Mouse (Mus musculus) stomach, postnatal 0 days (tissue): ENCODE data around the gene Myct1. TPM values are rescaled to one million over a fixed set of nuclear protein-coding genes. Genes with fewer than 3 reads are reported as not detected.

ENCODE experiments used
- ATAC-seq: fragments of 200-750 bp; cut with Nextera tagmentation; 2 replicates; pipeline ENCODE4 v1.8.0; 2017; ENCODE audit not compliant: low FRiP score, low TSS enrichment
- DNase-seq: peaks from one replicate; pipeline ENCODE4 v3.0.0-alpha.2; 2016; ENCODE audit warnings: low spot score
- H3K27ac ChIP-seq: fragments of 300-500 bp; sonication (generic); replicated peaks from 2 replicates; pipeline ENCODE4 v1.5.1; 2014; ENCODE audit warnings: mild to moderate bottlenecking, control low read depth
- H3K27me3 ChIP-seq: fragments of 300-500 bp; sonication (generic); 2 replicates; pipeline ENCODE4 v1.6.1; 2014; ENCODE audit warnings: low read length; ENCODE audit not compliant: control insufficient read depth, insufficient read depth
- H3K36me3 ChIP-seq: fragments of 300-500 bp; sonication (generic); 2 replicates; pipeline ENCODE4 v1.6.1; 2014; ENCODE audit warnings: low read length, mixed read lengths; ENCODE audit not compliant: control insufficient read depth, insufficient read depth
- H3K4me1 ChIP-seq: fragments of 300-500 bp; sonication (generic); replicated peaks from 2 replicates; pipeline ENCODE4 v1.6.1; 2014; ENCODE audit warnings: antibody characterized with exemption; ENCODE audit not compliant: control insufficient read depth, insufficient read depth
- H3K4me2 ChIP-seq: fragments of 300-500 bp; sonication (generic); replicated peaks from 2 replicates; pipeline ENCODE4 v1.6.1; 2014; ENCODE audit warnings: low read depth, mild to moderate bottlenecking, control low read depth, moderate library complexity
- H3K4me3 ChIP-seq: fragments of 300-500 bp; sonication (generic); 2 replicates; pipeline ENCODE4 v1.5.1; 2014; ENCODE audit warnings: low read depth, low read length, control low read depth
- H3K9ac ChIP-seq: fragments of 300-500 bp; sonication (generic); 2 replicates; pipeline ENCODE4 v1.6.1; 2014; ENCODE audit warnings: mild to moderate bottlenecking, low read length, control low read depth, mixed read lengths
- H3K9me3 ChIP-seq: fragments of 300-500 bp; sonication (generic); 2 replicates; pipeline ENCODE4 v1.6.1; 2016; ENCODE audit warnings: low read length; ENCODE audit not compliant: control insufficient read depth
- CTCF ChIP-seq: IDR thresholded peaks from 2 replicates; pipeline ENCODE4 v1.5.1; 2016; ENCODE audit warnings: antibody characterized with exemption, low read depth, mild to moderate bottlenecking, moderate library complexity
- EP300 ChIP-seq: optimal IDR thresholded peaks from 2 replicates; pipeline ENCODE3; 2016; ENCODE audit warnings: antibody characterized with exemption
- WGBS: fragments of 180-500 bp; shearing (Covaris S2); extraction: QIAGEN DNeasy Blood & Tissue Kit; methylation state at CpG from one replicate; pipeline ENCODE4 v1.1.7; 2014; 5-methylcytosine and 5-hydroxymethylcytosine counted together
- polyA plus RNA-seq: library from polyadenylated mRNA; unstranded; fragments of >200 nt; fragmentation: Nextera tagmentation; extraction: Ambion mirVana; gene quantifications from 2 replicates; pipeline ENCODE4 v1.2.1, GENCODE M21; 2015

Gene Myct1
- polyA plus RNA-seq, 1 experiment from 2014 or later, result 2.4 TPM

DNA sequence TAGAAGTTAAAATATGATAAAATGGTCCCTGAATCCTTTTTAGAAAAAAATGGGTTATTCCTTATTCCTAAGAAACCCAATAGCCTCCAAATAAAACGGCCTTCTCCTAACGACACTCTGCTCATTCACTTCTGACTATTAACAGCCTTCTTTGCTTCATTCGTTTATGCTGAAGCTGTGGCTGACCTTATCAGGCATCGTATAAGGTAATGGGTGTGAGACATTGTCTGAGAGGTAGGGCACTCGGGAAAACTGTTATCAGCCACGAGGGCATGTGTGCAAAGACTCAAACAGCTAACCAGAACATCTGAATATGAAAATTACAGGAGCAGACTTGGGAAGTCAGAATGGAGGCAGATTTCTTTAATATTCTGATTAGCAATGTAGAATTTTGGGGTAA is 3.0 kb downstream of the Myct1 start:
- Histone ChIP-seq H3K9me3 (no peaks in the 10 kb centered on the region), H3K36me3 (no peaks in the 10 kb centered on the region), H3K9ac (no peak overlapping the region), H3K27me3 (no peaks in the 10 kb centered on the region), H3K4me2 (no peak overlapping the region), H3K4me3 (no peak overlapping the region), H3K4me1 (no peaks in the 10 kb centered on the region), H3K27ac (no peak overlapping the region)
- DNase-seq (no peak), ATAC-seq (no peak)
- WGBS, result 46% methylated on average over 6 of the region's 6 CpGs
- TF ChIP-seq CTCF, result no peak
- TF ChIP-seq EP300, result no peak

DNA sequence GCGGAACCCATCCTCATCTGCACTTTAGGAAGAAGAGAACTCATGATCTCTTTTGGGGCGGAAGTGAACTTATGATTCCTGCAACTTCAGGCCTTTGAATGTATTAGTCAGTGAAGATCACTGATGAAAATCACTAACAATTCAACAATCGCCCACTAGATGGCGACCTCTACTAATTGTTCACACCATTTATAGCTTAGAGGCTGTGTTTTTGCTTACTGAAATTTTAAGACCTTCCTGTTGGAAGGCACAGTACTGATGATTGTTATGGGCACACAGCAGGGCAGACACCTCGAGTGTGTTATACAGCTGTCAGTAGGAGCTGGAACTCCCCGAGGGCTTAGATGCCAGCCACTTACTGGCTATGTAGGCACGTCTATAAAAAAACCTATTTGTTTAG is 6.5 kb downstream of the Myct1 start:
- ATAC-seq (no peak), DNase-seq (peak; percentile 46)
- no peak overlapping the region for H3K27ac ChIP-seq
- no peaks in the 10 kb centered on the region for H3K9me3 ChIP-seq
- no peak for TF ChIP-seq EP300
- peak; percentile 86 for TF ChIP-seq CTCF
- 9% methylated on average over 7 of the region's 7 CpGs for WGBS
- no peak overlapping the region for H3K9ac ChIP-seq
- H3K36me3 ChIP-seq, result no peaks in the 10 kb centered on the region
- H3K4me1 ChIP-seq, result no peaks in the 10 kb centered on the region
- H3K27me3 ChIP-seq, result no peaks in the 10 kb centered on the region
- no peak overlapping the region for H3K4me3 ChIP-seq
- H3K4me2 ChIP-seq, result no peak overlapping the region

DNA sequence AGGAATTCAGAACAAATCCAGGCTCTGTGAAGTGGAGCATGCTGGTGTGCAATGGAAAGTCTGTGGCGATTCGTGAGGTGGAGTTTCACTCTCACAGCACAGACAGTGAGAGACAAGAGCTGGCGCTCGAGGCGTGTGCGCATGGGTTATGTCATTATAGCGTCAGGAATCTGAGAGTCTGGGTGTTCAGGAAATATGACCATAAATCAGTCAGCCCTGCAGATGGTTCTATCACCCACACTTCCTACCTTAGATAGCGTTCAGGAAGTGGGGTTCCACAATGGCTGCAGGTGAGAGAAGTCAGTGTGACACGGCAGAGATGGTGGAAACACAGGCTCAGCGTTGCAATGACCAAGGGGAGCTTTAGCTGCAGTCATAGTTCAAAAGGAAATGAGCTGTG is 9.9 kb downstream of the Myct1 start:
- DNase-seq (no peak), ATAC-seq (no peak)

DNA sequence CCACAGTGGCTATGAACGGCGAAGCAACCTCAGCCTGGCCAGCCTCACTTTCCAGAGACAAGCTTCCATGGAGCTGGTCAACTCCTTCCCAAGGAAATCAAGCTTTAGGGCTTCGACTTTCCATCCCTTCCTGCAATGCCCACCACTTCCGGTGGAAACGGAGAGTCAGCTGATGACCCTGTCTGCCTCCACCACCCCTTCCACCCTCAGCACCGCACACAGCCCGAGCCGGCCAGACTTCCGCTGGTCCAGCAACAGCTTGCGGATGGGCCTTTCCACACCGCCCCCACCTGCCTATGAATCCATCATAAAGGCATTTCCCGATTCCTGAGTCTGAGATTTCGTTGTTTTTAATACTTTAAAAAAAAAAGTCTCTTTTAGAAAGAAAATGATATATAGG is 10.8 kb downstream of the Myct1 start:
- Histone ChIP-seq H3K27ac (no peak overlapping the region), H3K27me3 (no peaks in the 10 kb centered on the region), H3K36me3 (no peaks in the 10 kb centered on the region), H3K4me3 (no peak overlapping the region), H3K4me1 (no peaks in the 10 kb centered on the region), H3K9ac (no peak overlapping the region), H3K4me2 (no peak overlapping the region), H3K9me3 (no peaks in the 10 kb centered on the region)
- DNase-seq, result no peak
- TF ChIP-seq EP300 (no peak), CTCF (no peak)
- 88% methylated on average over 13 of the region's 13 CpGs for WGBS
- ATAC-seq, result no peak

More for the DNA sequence above, 9.9 kb downstream of the Myct1 start:
- Histone ChIP-seq H3K4me1 (no peaks in the 10 kb centered on the region), H3K9me3 (no peaks in the 10 kb centered on the region), H3K27me3 (no peaks in the 10 kb centered on the region), H3K36me3 (no peaks in the 10 kb centered on the region), H3K9ac (no peak overlapping the region), H3K4me2 (no peak overlapping the region), H3K27ac (no peak overlapping the region), H3K4me3 (no peak overlapping the region)
- WGBS, result 67% methylated on average over 10 of the region's 10 CpGs
- TF ChIP-seq CTCF (no peak), EP300 (no peak)

DNA sequence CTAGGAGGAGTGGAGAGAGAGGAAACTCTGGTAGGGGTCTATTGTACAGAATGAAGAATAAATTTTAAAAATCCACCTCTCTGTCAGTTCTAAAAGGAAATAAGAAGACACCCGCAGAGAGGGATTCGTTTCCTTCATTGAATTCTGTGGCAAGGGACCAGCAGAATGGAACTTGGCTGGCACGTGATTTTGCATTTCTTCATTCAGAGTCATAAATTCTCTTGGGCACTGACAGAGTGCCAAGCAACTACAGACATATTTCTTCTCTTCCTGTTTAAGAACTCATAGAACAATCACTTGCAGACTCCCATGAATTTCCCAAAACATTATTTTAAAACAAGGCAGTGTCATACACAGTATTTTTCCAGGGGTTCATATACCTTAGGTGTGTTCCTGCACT is 15.3 kb downstream of the Myct1 start:
- TF ChIP-seq CTCF, result no peak
- TF ChIP-seq EP300, result no peak
- Histone ChIP-seq H3K27ac (no peak overlapping the region), H3K4me2 (no peak overlapping the region), H3K36me3 (no peaks in the 10 kb centered on the region), H3K9ac (no peak overlapping the region), H3K4me3 (no peak overlapping the region), H3K9me3 (no peaks in the 10 kb centered on the region), H3K4me1 (no peaks in the 10 kb centered on the region), H3K27me3 (no peaks in the 10 kb centered on the region)
- no peak for ATAC-seq
- no peak for DNase-seq
- WGBS, result 82% methylated on average over 3 of the region's 3 CpGs

DNA sequence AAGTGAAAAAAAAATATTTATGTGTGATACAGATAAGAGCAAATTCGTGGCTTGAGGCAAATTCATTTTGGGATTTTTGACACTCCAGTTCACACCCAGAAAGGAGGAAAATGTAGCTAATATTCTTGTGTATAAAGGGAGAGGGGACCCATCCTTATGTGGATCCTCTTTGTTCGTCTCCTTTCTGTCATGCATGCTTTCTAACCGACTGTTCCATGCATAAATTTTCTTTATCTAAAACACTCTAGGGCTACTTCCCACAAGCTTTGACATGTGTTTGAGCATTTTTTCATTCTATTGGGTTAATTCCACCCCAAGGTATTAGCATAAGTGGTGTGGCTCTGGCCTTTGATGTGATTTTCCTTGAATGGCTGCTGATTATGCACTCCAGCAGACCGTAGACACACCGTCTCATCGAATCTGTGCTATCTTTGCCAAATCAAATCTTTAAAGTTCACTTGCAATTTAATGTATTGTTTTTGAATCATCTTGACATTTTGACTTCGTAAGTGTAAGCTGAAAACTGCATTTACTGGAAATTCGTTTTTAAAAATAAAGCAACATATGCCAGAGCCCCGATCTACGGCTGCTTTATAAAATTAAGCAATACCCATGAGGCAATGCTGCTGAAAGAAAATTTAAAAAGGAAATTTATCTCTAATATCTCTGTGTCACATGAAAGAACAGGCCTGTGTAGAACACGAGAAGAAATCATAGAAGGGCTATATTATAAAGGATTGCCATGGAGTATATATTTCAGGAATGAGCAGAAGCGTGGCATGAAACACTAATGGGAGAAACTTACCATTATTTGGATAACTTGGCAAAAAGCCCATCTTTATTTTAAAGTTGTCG is 21.8 kb downstream of the Myct1 start:
- no peak for ATAC-seq
- no peak overlapping the region for H3K9ac ChIP-seq
- no peaks in the 10 kb centered on the region for H3K4me1 ChIP-seq
- H3K27me3 ChIP-seq, result no peaks in the 10 kb centered on the region
- DNase-seq, result no peak
- H3K4me2 ChIP-seq, result no peak overlapping the region
- no peaks in the 10 kb centered on the region for H3K9me3 ChIP-seq
- no peaks in the 10 kb centered on the region for H3K36me3 ChIP-seq
- no peak overlapping the region for H3K4me3 ChIP-seq
- WGBS, result 73% methylated on average over 13 of the region's 13 CpGs
- no peak overlapping the region for H3K27ac ChIP-seq
- TF ChIP-seq CTCF (no peak), EP300 (no peak)
